Mouse (Mus musculus) pancreas, adult 10 weeks (tissue): Measurements from ENCODE around the gene Hoxc10. TPM values are rescaled to one million over a fixed set of nuclear protein-coding genes. Genes with fewer than 3 reads are reported as not detected.

ENCODE experiments used
- polyA plus RNA-seq: library from polyadenylated mRNA; stranded (reverse); fragments of 350-450 nt; fragmentation: Illumina TruSeq; extraction: RNeasy Lipid Tissue Mini Kit (QIAGEN cat#74804); gene quantifications from one replicate; pipeline ENCODE4 v1.2.3, GENCODE M21; 2015; ENCODE audit warnings: low read depth, low replicate concordance; ENCODE audit not compliant: insufficient read depth

Gene Hoxc10
- polyA plus RNA-seq, result not detected

DNA sequence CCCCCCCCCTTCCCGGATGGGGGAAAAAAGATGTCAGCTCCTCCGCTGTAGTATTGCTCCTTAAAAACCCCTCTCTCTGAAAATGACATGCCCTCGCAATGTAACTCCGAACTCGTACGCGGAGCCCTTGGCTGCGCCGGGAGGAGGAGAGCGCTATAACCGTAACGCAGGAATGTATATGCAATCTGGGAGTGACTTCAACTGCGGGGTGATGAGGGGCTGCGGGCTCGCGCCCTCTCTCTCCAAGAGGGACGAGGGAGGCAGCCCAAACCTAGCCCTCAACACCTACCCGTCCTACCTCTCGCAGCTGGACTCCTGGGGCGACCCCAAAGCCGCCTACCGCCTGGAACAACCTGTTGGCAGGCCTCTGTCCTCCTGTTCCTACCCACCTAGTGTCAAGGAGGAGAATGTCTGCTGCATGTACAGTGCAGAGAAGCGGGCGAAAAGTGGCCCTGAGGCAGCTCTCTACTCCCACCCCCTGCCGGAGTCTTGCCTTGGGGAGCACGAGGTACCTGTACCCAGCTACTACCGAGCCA, at the start of gene Hoxc10:
Gene Hoxc10 (plus strand): TSS at position 21 of the 536 bp plus-strand sequence.

DNA sequence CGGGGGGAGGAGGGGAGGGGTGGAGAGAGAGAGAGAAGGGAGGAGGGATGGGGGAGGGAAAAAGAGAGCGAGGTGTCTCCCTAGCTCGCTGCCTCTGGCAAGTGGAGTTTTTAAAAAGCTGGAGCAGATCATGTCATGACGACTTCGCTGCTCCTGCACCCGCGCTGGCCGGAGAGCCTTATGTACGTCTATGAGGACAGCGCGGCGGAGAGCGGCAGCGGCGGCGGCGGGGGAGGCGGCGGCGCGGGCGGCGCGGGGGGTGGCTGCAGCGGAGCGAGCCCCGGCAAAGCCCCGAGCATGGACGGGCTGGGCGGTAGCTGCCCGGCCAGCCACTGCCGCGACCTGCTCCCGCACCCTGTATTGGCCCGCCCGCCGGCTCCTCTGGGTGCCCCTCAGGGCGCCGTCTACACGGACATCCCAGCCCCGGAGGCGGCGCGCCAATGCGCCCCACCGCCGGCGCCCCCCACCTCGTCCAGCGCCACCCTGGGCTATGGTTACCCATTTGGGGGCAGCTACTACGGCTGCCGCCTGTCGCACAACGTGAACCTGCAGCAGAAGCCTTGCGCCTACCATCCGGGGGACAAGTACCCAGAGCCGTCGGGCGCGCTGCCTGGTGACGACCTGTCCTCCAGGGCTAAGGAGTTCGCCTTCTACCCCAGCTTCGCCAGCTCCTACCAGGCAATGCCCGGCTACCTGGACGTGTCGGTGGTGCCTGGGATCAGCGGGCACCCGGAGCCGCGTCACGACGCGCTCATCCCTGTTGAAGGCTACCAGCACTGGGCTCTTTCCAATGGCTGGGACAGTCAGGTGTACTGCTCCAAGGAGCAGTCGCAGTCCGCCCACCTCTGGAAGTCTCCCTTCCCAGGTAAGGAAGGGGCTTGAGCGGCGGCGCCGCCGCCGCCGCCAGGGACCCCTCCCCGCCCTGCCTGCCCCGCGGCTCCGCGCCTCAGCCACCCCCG, 45.3 kb upstream of the Hoxc10 start, which contains the start of gene Hoxc13:
Gene Hoxc13 (plus strand): TSS at position 51 of the 959 bp plus-strand sequence.

DNA sequence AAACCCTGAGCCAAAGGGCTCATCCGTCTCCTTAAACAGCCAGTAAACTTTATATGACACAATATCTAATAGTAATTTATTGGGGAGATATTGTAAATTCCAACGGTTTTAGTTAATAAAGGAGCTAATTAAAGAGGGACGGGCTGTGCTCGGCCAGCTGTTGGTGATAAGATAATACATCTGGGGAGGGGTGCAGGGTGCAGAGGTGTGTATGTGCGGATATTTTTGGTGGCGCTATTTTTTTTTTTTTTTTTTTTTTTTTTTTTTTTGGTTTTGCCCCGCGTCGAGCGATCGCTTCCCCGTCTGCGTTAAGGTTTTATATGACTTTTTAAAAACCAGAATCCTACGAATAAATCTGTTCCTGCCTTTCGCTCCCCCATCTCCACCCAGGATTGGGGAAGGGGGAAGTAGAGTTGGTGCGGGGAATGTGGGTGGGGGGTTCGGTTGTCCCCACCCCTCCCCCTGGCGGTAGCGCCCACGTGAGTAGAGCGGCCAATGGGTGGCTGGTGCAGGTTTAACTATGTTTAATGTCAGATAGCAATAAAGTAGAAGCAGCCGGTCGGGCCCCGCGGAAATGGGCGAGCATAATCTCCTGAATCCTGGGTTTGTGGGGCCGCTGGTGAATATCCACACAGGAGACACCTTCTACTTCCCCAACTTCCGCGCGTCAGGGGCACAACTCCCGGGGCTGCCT, 30.2 kb upstream of the Hoxc10 start, which contains the start of gene Hoxc12:
Gene Hoxc12 (plus strand): TSS at position 479 of the 694 bp plus-strand sequence.

DNA sequence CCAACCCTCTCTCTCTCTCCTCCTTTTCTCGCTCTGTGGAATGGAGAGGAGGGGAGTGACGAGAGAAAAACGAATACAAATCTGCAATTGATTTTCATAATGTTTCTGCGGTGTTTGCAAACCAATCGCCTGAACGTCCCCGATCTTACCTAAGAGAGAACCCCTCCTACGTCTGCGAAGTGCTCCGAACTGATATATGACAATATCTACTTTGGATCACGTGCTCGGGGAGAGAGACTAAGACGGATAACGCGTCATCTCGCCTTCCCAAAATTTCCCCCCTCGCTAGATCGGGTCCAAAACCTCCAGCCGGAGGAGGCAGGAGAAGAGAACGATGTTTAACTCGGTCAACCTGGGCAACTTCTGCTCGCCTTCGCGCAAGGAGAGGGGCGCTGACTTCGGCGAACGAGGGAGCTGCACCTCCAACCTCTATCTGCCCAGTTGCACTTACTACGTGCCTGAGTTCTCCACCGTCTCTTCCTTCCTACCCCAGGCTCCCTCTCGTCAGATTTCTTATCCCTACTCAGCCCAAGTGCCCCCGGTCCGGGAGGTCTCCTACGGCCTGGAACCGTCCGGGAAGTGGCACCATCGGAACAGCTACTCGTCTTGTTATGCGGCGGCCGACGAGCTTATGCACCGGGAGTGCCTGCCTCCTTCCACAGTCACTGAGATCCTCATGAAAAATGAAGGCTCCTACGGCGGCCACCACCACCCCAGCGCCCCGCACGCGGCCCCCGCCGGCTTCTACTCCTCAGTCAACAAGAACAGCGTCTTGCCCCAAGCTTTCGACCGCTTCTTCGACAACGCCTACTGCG, 12.2 kb upstream of the Hoxc10 start, which contains the start of gene Hoxc11:
Gene Hoxc11 (plus strand): TSS at position 236 of the 815 bp plus-strand sequence.

DNA sequence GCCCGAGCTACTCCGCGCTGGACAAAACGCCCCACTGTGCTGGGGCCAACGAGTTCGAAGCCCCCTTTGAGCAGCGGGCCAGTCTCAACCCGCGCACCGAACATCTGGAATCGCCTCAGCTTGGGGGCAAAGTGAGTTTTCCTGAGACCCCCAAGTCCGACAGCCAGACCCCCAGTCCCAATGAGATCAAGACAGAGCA, 615 bp downstream of the Hoxc10 start, which contains the start of gene Hoxc5:
Gene Hoxc5 (plus strand): TSS at position 132 of the 199 bp plus-strand sequence.

DNA sequence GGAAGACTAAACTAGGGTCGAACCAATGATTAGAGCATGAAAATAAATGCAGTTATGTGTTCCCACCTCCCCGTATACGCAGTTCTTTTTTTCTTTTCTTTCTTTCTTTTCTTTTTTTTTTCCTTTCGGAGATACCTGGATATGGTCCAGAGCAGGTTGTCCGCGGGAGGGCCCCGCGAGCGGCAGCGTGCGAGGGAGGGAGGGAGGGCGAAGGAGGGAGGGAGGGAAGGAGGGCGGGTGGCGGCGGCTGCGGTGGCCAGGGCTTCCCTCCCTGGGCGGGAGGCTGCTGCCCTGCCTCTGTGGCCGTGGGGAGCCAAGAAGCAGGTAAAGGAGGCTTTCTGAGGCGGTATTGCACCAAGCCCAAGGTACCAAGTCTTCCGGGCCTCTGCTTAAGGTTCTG, 9.6 kb downstream of the Hoxc10 start, which contains the start of gene Hoxc9:
Gene Hoxc9 (plus strand): TSS at position 269 of the 400 bp plus-strand sequence.

DNA sequence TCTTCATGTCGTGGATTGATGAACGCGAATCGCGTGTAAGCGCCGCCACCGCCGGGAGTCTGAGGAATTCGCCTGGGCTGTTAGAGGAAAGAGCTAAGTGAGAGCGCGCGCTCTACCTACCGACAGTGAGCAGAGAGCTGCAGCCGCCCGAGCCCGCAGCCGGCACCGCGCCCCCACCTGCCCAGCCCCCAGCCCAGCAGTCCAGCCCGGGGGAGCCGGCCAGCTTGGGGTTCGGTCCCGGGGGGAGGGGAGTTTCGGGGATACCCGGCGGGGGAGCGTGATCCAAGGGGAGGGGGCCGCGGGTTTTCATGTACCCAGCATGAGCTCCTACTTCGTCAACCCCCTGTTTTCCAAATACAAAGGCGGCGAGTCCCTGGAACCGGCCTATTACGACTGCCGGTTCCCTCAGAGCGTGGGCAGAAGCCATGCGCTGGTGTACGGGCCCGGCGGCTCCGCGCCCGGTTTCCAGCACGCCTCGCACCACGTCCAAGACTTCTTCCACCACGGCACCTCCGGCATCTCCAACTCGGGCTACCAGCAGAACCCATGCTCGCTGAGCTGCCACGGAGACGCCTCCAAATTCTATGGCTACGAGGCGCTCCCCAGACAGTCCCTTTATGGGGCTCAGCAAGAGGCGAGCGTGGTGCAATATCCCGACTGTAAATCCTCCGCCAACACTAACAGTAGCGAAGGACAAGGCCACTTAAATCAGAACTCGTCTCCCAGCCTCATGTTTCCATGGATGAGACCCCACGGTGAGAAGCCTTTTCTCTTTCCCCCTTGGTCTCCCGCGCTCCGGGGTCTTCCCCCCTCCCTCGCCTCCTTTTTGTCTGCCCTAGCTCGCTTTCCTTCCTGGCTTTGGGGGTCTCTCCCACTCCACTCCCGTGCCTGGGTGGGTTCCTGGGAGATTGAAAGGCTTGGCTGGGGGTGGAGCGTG, 24.1 kb downstream of the Hoxc10 start, which contains the start of gene Hoxc8:
Gene Hoxc8 (plus strand): TSS at position 147 of the 937 bp plus-strand sequence.

DNA sequence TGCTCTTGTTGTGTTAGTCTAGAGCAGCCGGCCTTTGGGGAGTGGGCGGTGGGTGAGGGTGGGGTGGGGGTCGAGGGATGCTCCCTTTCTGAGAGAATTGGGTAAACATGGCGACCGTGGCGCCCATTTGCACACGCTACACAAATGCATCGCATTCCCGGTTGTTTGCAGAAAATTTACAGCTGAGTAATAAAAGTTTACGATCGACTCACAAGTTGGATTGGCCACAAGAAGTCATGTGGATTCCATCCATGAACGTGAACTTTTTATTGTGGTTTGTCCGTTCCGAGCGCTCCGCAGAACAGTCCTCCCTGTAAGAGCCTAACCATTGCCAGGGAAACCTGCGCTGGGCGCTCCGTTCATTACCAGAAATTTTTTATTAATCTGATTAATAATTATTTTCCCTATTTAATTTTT, 31.4 kb downstream of the Hoxc10 start, which contains the start of gene Hoxc6:
Gene Hoxc6 (plus strand): TSS at position 319 of the 417 bp plus-strand sequence.

DNA sequence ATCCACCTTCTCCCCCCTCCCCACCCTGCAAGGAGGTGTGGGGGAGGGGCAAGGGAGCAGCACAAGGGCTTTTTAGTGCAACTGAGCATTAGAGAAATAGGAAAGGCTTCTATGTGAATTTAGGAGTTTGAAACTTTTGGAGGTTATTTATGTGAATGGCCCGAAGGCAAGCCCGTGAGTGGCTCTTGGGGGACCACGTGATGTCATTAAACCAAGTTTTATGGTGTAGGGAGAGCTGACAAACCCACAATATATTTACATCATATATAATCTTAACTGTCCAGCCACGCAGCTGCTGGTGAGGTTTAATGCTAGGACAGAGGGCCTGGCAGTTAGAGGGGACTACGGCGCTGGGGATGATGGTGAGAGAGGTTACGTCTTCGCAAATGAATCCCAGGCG, 52.0 kb downstream of the Hoxc10 start, which contains the start of gene Hoxc4:
Gene Hoxc4 (plus strand): TSS at position 299 of the 400 bp plus-strand sequence.

Other genes starting within 250 kb of the Hoxc10 start
- gene Calcoco1, start 244.6 kb upstream of the Hoxc10 start, polyA plus RNA-seq, result 18.2 TPM
- not detected for gene Hoxc13, start 45.7 kb upstream of the Hoxc10 start, polyA plus RNA-seq
- gene Hoxc12, start 30.0 kb upstream of the Hoxc10 start, polyA plus RNA-seq, result not detected
- gene Hoxc11, start 12.4 kb upstream of the Hoxc10 start, polyA plus RNA-seq, result not detected
- 0.90 TPM for gene Hoxc5, start 647 bp downstream of the Hoxc10 start, polyA plus RNA-seq
- not detected for gene Hoxc9, start 9.6 kb downstream of the Hoxc10 start, polyA plus RNA-seq
- gene Hoxc8, start 23.8 kb downstream of the Hoxc10 start, polyA plus RNA-seq, result not detected
- not detected for gene Hoxc6, start 31.5 kb downstream of the Hoxc10 start, polyA plus RNA-seq
- gene Hoxc4, start 52.1 kb downstream of the Hoxc10 start, polyA plus RNA-seq, result 0.96 TPM
- 3.0 TPM for gene Smug1, start 200.3 kb downstream of the Hoxc10 start, polyA plus RNA-seq